Mouse (Mus musculus): Measurements from ENCODE around the gene Ap2a1. TPM values are rescaled to one million over a fixed set of nuclear protein-coding genes. Genes with fewer than 3 reads are reported as not detected.

Gene Ap2a1
- 10 to 100 TPM; 59.2 to 67.9 TPM for total RNA-seq (2021)
- long read RNA-seq, experiment 1, transcript Ap2a1-202 (23 exons, 3,301 nt): minor isoform, 11 of 78 reads
- long read RNA-seq, experiment 1, transcript Ap2a1-203 (24 exons, 3,449 nt): major isoform, 40 of 78 reads
- long read RNA-seq, experiment 1, partial matches to known transcripts: 13 of 78 reads
- long read RNA-seq, experiment 1, other reads (novel, unspliced or antisense): 14 of 78 reads
- long read RNA-seq, experiment 2, transcript Ap2a1-203 (24 exons, 3,449 nt): major isoform, 15 of 26 reads
- long read RNA-seq, experiment 2, partial matches to known transcripts: 2 of 26 reads
- long read RNA-seq, experiment 2, other reads (novel, unspliced or antisense): 5 of 26 reads

DNA sequence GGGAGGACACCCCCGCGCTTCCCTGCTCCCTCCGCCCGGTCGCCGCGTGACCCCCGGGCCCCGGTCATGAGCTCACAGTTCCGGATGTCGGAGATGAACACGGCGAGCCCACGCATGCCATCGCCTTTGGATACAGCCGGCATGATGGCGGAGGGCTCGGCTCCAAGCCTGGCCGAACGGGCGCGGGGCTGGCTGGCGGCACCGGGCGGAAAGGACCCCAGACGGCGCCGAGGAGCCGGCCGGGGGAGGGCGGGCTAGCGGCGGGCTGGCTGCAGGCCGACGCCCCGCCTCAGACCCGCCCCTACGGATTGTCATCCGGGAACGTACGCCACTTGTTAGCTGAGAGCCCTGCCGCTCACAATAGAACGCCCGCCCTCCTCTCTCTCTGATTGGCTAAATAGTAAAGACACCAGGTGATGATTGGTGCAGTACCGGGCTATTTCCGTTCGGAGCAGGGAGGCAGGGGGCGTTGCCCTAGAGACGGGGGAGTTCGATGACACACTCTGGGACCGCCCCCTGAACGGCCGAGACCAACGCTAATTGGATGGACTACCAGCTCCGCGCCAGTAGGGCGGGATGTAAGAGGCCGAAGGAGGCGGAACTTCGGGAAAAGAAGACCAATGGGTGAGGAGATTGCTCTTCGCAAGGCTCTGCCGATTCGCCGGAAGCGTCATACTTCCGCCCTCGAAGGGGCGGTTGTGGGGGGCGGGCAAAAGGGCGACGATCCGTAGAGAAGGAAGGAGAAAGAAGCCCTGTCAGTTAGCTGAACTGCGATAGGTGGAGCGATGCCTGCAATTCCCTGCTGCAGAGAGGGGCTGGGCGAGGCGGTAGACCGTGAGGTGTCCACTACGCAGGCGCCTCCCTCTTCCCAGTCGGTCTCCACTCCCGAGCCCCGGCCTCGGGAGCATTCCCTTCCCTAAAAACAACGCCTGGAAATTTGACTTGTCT, at the start of gene Ap2a1:
Ap2a1 (minus strand) TSS at position 293 of the 948 bp plus-strand sequence.
- DNase-seq: peak; percentile 99 to 100

DNA sequence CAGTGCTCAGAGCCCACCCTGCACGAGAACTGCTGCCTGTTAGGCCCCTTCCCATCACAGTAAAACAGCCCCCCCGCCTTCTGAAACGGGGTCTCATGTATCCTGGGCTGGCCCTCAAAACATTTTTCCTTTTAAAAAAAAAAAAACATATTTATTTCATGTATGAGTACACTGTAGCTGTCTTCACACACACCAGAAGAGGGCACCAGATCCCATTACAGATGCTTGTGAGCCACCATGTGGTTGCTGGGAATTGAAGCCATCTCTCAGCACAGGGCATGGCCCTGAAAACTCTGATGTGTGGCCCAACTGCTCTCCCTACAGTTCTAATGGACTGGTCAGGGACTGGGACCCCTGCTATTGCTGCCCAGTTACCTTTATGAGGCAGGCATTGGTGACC, 49.0 kb upstream of the Ap2a1 start:
- DNase-seq: no peak

DNA sequence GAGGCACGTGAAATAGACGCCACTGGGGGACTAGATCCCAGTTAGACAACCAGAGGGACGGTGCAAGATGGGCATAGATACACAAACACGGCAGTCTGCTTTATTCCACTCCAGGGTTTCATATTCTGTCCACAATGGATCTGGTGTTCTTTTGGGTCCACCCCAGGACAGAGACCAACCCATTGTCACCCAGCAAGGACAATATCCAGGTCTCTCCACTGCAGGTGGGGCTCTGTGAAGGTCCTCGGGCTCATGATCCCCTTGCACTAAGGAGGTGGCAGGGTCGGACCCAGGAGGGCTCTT, 45.8 kb upstream of the Ap2a1 start:
- no peak for DNase-seq

DNA sequence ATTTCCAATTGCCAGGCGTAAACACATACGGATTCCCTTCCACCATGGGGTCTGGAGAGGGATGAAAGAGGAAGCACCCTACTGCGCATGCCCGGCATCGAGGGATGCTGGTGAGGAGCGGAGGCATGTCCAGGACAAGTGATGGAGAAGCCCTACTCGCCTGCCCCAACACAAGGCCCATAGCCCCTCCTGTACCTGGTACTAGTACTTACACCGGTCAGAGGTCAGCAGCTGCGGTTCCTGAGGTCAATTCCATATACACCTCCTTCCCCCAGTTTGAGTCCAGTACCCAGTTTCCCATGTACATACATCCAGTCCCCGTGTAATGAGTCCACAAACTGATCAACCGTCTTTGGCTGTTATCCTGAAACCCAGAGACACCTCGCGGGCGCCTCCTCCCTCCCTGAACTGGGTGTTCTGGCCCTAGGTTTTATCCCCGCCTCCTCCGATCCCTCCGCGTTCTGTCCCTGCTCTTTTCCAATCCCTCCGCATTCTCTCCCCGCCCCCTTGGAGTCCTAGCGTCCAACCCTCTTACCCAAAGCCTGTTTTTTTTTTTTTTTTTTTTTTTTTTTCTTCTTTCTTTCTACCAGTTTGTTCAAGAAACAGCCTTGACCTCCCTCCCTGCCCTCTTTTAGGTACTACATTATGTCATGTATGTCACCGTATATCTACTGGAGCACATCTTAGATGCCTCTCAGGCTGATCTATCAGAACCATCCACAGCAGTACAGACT, 45.3 kb upstream of the Ap2a1 start, which contains the start of gene Cpt1c:
Cpt1c (minus strand) TSS at position 469 of the 734 bp plus-strand sequence.
- peak; percentile 83 to 86 for DNase-seq

DNA sequence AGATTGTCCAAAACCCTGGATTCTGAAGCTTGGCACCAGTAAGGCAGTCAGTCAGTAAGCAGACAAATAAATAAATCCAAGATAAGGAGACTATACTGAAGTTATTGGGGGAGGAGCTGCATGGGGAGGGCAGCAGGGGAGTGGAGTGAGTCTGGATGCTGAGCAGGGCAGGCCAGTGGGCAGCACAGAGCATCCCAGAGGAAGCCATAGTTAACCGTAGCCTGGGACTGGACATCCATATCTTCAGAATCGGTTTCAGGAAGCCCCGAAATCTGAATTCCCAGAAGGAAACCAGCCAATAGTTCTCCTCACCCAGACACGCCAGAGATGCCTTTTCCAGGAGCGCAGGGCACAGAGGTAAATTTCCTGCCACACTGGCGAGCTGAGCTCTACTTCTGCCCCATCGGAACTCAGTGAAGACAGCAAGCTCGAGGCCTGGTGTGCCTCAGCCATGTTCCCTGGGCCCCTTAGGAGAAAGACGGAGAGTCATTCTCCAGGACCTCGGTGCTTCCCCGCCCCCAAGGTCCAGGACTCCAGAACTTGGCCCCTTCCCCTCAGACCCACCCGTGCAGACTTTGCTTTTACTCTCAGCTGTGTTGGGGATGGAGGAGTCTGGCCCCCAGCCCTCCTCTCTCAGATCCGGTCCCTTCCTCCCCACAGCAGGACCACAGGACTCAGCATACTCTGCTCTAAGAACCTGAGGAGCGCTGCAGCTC, 44.3 kb upstream of the Ap2a1 start:
- DNase-seq: no peak

DNA sequence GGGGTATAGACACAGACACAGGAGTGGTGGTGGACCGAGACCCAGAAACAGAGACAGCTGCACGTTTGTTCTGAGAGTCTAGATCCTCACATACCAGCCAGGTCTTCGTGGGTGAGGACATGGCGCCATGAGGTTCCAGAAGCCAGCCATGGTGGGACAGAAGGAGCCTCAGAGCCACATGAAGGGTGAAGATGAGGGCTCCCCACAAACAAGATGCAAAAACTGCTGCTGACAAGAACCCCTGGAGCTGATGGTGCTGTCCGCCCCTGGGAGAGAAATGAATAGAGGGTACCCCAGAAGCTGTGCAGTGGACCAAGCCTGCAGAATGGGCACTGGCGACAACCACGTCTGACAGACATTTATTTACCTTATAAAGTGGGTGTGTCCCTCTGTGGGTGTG, 41.8 kb upstream of the Ap2a1 start:
- DNase-seq: no peak

GRCm38 (mm10) chr7:44970231-44970691, 41.0 kb upstream of the Ap2a1 start:
- peak; percentile 84 to 91 for DNase-seq

GRCm38 (mm10) chr7:44966638-44967037, 37.3 kb upstream of the Ap2a1 start:
- no peak for DNase-seq

GRCm38 (mm10) chr7:44965975-44966374, 36.7 kb upstream of the Ap2a1 start:
- DNase-seq: no peak

- DNase-seq: no peak
These were observed 35.7 kb upstream of the Ap2a1 start for GRCm38 (mm10) chr7:44964990-44965389.

GRCm38 (mm10) chr7:44962831-44963230, 33.5 kb upstream of the Ap2a1 start:
- DNase-seq: no peak

- DNase-seq: no peak
These were observed 33.0 kb upstream of the Ap2a1 start for GRCm38 (mm10) chr7:44962337-44962736.

- no peak for DNase-seq
These were observed 31.2 kb upstream of the Ap2a1 start for GRCm38 (mm10) chr7:44960512-44960910.

- DNase-seq: no peak
These were observed 30.7 kb upstream of the Ap2a1 start for GRCm38 (mm10) chr7:44959874-44960511.

- DNase-seq: no peak
These were observed 30.0 kb upstream of the Ap2a1 start for GRCm38 (mm10) chr7:44959281-44959680.

DNA sequence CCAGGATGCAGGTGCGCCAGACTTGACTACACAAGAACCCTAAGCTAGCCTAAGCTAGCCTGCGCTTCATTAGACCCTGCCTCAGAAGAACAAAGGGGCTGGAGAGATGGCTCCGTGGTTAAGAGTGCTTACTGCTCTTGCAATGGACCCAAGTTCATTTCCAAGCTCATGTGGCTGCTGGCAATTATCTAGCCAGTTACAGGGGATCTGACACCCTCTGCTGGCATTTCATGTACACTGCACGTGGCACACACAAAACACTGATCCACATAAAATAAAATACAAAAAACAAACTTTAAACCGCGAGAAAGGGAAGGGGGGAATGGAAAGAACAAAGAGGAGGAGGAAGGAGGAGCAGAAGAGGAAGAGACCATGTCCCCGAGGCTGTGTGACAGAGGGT, 28.9 kb upstream of the Ap2a1 start:
- peak; percentile 55 to 63 for DNase-seq

DNA sequence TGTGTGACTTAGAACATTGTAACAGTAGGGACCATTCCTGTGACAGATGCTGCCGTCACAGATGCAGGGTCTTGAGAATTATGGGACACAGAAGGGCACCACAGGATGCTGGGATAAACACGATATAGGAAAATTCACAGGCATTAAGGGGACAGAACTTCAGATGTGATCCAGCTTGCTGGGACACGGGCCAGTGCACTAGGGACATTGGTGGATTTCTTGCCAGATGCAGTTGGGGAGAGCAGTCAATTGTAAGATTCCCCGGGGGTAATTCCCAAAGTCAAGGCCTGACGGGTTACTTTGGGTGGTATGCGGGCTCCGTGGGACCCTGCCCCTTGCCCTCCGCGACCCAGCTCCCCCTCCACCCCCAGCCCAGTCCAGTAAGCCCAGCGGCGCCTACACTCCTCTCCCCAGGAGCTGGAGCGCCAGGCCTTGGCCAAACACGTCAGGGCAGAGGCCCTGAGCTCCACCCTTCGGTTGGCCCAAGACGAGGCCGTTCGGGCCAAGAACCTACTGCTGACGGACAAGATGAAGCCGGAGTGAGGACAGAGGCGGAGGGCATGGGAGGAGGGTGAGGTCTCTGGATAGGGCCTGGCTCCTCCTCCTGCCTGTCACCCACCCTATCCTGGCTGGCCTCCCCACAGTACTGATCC, 28.0 kb upstream of the Ap2a1 start:
- DNase-seq: peak; percentile 70 to 83

DNA sequence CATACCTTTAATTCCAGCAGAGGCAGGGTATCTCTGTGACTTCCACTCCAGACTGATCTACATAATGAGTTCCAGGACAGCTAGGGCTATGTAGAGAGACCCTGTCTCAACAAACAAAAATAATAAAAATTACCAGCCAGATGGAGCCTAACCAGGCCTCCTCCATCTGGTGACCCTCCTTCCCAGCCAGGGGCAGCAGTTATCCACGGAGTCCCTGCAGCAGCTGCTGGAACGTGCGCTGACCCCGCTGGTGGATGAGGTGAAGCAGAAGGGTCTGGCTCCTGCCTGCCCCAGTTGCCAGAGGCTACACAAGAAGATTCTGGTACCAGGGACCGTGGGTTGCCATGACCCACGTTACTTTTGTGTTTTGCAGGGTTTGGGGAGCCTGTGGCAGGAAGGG, 27.0 kb upstream of the Ap2a1 start:
- DNase-seq: no peak

DNA sequence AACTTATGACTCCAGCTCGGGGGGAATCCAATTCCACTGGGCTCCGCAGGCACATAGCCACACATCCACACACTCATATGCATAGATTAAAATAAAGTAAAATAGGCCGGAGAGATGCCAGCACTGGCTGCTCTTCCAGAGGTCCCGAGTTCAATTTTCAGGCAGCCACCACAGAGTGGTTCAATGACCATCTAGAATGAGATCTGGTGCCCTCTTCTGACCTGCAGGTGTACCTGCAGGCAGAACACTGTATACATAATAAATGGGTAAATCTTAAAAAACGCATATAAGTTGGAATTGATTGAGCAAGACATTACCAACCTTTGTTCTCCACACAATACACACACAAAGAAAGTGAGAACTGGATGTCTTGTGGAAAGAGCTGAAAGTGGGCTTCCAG, 26.3 kb upstream of the Ap2a1 start:
- DNase-seq: no peak

- no peak for DNase-seq
These were observed 25.0 kb upstream of the Ap2a1 start for GRCm38 (mm10) chr7:44954091-44954885.

All from heart, adult 18-20 months (tissue).